Mouse (Mus musculus) yolk sac, embryonic 10.5 days (tissue): ENCODE measurements at regions not wholly inside any gene's neighbourhood (a gene's known extent, or its start where the extent isn't known, plus 50 kb on each side); places are given as distances from the start of the nearest gene placed in this dataset.

Experiments used
- DNase-seq: peaks from one replicate; pipeline ENCODE4 v3.0.0-alpha.2; 2017; ENCODE audit warnings: low spot score

GRCm38 (mm10) chr9:6608428-6609283 is 339.0 kb upstream of the Ddi1 start:
- no peak for DNase-seq
